Mouse (Mus musculus): ENCODE measurements around the gene Eif4e. TPM values are rescaled to one million over a fixed set of nuclear protein-coding genes. Genes with fewer than 3 reads are reported as not detected.
"Not testable (repeated sequence)": the region's sequence is repeated elsewhere in the genome, so short reads cannot be mapped to it uniquely, and the experiment has no call there.

The Eif4e gene
- polyA plus RNA-seq, 1 experiment from 2014 or later, result 323 TPM

- Histone ChIP-seq H3K36me3 (ENCODE audit: control insufficient read depth, insufficient read depth, low read length) (no peaks in the 10 kb centered on the region), H3K4me3 (ENCODE audit: low read depth, low read length) (no peak overlapping the region), H3K27me3 (ENCODE audit: control insufficient read depth, insufficient read depth, low read length) (no peaks in the 10 kb centered on the region), H3K27ac (ENCODE audit: low read depth, low read length) (no peak overlapping the region), H3K4me1 (ENCODE audit: control insufficient read depth, insufficient read depth, low read length) (0 out of 2 replicates have a peak, but pooled peaks cover 2% of the 10 kb centered on the region), H3K9me3 (replicated peaks; ENCODE audit: control insufficient read depth, low read length) (no peaks in the 10 kb centered on the region), H3K4me2 (no peak overlapping the region), H3K9ac (ENCODE audit: low read depth, low read length) (no peak overlapping the region)
- no peak for ATAC-seq (replicated peaks; ENCODE audit: insufficient number of reproducible peaks, low FRiP score, low TSS enrichment)
- 77% methylated on average over 4 of the region's 4 CpGs for WGBS (ENCODE audit: insufficient replicate concordance)
Measured at GRCm38 (mm10) chr3:138544117-138544516, 18.1 kb downstream of the Eif4e start.

DNA sequence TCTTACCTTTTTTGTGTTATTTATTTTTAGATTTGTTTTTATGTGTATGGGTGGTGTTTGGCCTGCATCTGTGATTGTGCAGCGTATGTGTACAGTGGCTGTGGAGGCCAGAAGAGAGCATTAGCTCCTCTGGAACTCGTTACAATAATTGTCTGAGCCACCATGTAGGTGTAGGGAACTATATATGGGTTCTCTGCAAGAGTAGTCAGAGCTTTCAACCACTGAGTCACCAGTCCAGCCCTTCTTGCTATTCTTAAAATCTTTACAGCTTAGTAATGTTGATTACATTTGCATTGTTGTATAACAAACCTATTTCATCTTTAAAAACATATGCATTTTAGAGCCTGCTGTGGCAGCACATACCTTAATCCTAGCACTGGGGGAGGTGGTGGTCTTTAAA, 20.7 kb downstream of the Eif4e start:
- Histone ChIP-seq H3K27me3 (ENCODE audit: control insufficient read depth, insufficient read depth, low read length) (no peaks in the 10 kb centered on the region), H3K27ac (ENCODE audit: low read depth, low read length) (no peak overlapping the region), H3K4me1 (ENCODE audit: control insufficient read depth, insufficient read depth, low read length) (0 out of 2 replicates have a peak, but pooled peaks cover 2% of the 10 kb centered on the region), H3K4me3 (ENCODE audit: low read depth, low read length) (no peak overlapping the region), H3K9ac (ENCODE audit: low read depth, low read length) (no peak overlapping the region), H3K36me3 (ENCODE audit: control insufficient read depth, insufficient read depth, low read length) (peaks cover 9% of the 10 kb centered on the region; the same call in 1 of the 2 replicates), H3K9me3 (replicated peaks; ENCODE audit: control insufficient read depth, low read length) (no peaks in the 10 kb centered on the region), H3K4me2 (no peak overlapping the region)
- no peak for ATAC-seq (replicated peaks; ENCODE audit: insufficient number of reproducible peaks, low FRiP score, low TSS enrichment)
- 86% methylated on average over 2 of the region's 2 CpGs for WGBS (ENCODE audit: insufficient replicate concordance)

DNA sequence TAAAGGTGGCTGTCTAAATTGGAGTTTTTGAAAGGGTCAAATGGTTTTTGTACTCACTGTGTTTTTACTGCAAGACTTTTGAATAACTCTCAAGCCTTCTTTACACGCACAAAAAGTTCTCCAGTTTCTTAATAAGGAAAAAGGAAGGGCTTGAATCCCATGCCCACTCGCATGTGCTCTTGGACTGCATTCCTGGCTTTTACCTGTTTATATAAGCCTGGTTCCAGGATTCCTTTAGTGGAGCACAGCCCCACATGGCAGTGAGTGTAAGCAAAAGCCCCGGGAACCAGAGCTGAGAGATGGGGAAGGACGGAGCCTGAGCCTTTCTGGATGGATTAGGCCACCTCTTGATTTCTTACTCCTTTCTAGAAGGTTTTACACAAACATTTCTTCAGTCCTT, 23.1 kb downstream of the Eif4e start:
- H3K4me1 ChIP-seq (ENCODE audit: control insufficient read depth, insufficient read depth, low read length), result 0 out of 2 replicates have a peak, but pooled peaks cover 2% of the 10 kb centered on the region
- 80% methylated on average over 4 of the region's 4 CpGs for WGBS (ENCODE audit: insufficient replicate concordance)
- no peak overlapping the region for H3K4me3 ChIP-seq (ENCODE audit: low read depth, low read length)
- no peaks in the 10 kb centered on the region for H3K9me3 ChIP-seq (replicated peaks; ENCODE audit: control insufficient read depth, low read length)
- H3K27me3 ChIP-seq (ENCODE audit: control insufficient read depth, insufficient read depth, low read length), result no peaks in the 10 kb centered on the region
- no peak for ATAC-seq (replicated peaks; ENCODE audit: insufficient number of reproducible peaks, low FRiP score, low TSS enrichment)
- no peak overlapping the region for H3K4me2 ChIP-seq
- H3K9ac ChIP-seq (ENCODE audit: low read depth, low read length), result no peak overlapping the region
- peaks cover 9% of the 10 kb centered on the region; the same call in 1 of the 2 replicates for H3K36me3 ChIP-seq (ENCODE audit: control insufficient read depth, insufficient read depth, low read length)
- no peak overlapping the region for H3K27ac ChIP-seq (ENCODE audit: low read depth, low read length)

- Histone ChIP-seq H3K27me3 (ENCODE audit: control insufficient read depth, insufficient read depth, low read length) (no peaks in the 10 kb centered on the region), H3K36me3 (ENCODE audit: control insufficient read depth, insufficient read depth, low read length) (peaks cover 9% of the 10 kb centered on the region; the same call in 1 of the 2 replicates), H3K4me1 (ENCODE audit: control insufficient read depth, insufficient read depth, low read length) (no peaks in the 10 kb centered on the region), H3K4me3 (ENCODE audit: low read depth, low read length) (no peak overlapping the region), H3K27ac (ENCODE audit: low read depth, low read length) (no peak overlapping the region), H3K9me3 (replicated peaks; ENCODE audit: control insufficient read depth, low read length) (no peaks in the 10 kb centered on the region), H3K9ac (ENCODE audit: low read depth, low read length) (no peak overlapping the region), H3K4me2 (no peak overlapping the region)
- WGBS (ENCODE audit: insufficient replicate concordance), result 85% methylated on average over 19 of the region's 19 CpGs
- ATAC-seq (replicated peaks; ENCODE audit: insufficient number of reproducible peaks, low FRiP score, low TSS enrichment), result no peak
Measured at GRCm38 (mm10) chr3:138550336-138551123, 24.6 kb downstream of the Eif4e start.

- H3K4me3 ChIP-seq (ENCODE audit: low read depth, low read length); H3K9ac ChIP-seq (ENCODE audit: low read depth, low read length); H3K36me3 ChIP-seq (ENCODE audit: control insufficient read depth, insufficient read depth, low read length); H3K27ac ChIP-seq (ENCODE audit: low read depth, low read length); H3K9me3 ChIP-seq (replicated peaks; ENCODE audit: control insufficient read depth, low read length); ATAC-seq (replicated peaks; ENCODE audit: insufficient number of reproducible peaks, low FRiP score, low TSS enrichment); H3K4me2 ChIP-seq; H3K4me1 ChIP-seq (ENCODE audit: control insufficient read depth, insufficient read depth, low read length); H3K27me3 ChIP-seq (ENCODE audit: control insufficient read depth, insufficient read depth, low read length): not testable (repeated sequence)
- 48% methylated on average over 8 of the region's 8 CpGs for WGBS (ENCODE audit: insufficient replicate concordance)
Measured at GRCm38 (mm10) chr3:138555279-138555678, 29.3 kb downstream of the Eif4e start.

GRCm38 (mm10) chr3:138558529-138558928, 32.5 kb downstream of the Eif4e start:
- Histone ChIP-seq H3K9me3 (replicated peaks; ENCODE audit: control insufficient read depth, low read length) (no peaks in the 10 kb centered on the region), H3K36me3 (ENCODE audit: control insufficient read depth, insufficient read depth, low read length) (0 out of 2 replicates have a peak, but pooled peaks cover 3% of the 10 kb centered on the region), H3K4me1 (ENCODE audit: control insufficient read depth, insufficient read depth, low read length) (0 out of 2 replicates have a peak, but pooled peaks cover 3% of the 10 kb centered on the region), H3K9ac (ENCODE audit: low read depth, low read length) (no peak overlapping the region), H3K4me2 (no peak overlapping the region), H3K27me3 (ENCODE audit: control insufficient read depth, insufficient read depth, low read length) (no peaks in the 10 kb centered on the region), H3K4me3 (ENCODE audit: low read depth, low read length) (no peak overlapping the region), H3K27ac (ENCODE audit: low read depth, low read length) (no peak overlapping the region)
- 75% methylated on average over 4 of the region's 4 CpGs for WGBS (ENCODE audit: insufficient replicate concordance)
- no peak for ATAC-seq (replicated peaks; ENCODE audit: insufficient number of reproducible peaks, low FRiP score, low TSS enrichment)

GRCm38 (mm10) chr3:138560242-138560641, 34.3 kb downstream of the Eif4e start:
- Histone ChIP-seq H3K27me3 (ENCODE audit: control insufficient read depth, insufficient read depth, low read length) (no peaks in the 10 kb centered on the region), H3K36me3 (ENCODE audit: control insufficient read depth, insufficient read depth, low read length) (0 out of 2 replicates have a peak, but pooled peaks cover 3% of the 10 kb centered on the region), H3K9ac (ENCODE audit: low read depth, low read length) (no peak overlapping the region), H3K4me1 (ENCODE audit: control insufficient read depth, insufficient read depth, low read length) (0 out of 2 replicates have a peak, but pooled peaks cover 3% of the 10 kb centered on the region), H3K27ac (ENCODE audit: low read depth, low read length) (no peak overlapping the region), H3K4me3 (ENCODE audit: low read depth, low read length) (no peak overlapping the region), H3K9me3 (replicated peaks; ENCODE audit: control insufficient read depth, low read length) (no peaks in the 10 kb centered on the region), H3K4me2 (no peak overlapping the region)
- 61% methylated on average over 5 of the region's 5 CpGs for WGBS (ENCODE audit: insufficient replicate concordance)
- ATAC-seq (replicated peaks; ENCODE audit: insufficient number of reproducible peaks, low FRiP score, low TSS enrichment), result no peak

DNA sequence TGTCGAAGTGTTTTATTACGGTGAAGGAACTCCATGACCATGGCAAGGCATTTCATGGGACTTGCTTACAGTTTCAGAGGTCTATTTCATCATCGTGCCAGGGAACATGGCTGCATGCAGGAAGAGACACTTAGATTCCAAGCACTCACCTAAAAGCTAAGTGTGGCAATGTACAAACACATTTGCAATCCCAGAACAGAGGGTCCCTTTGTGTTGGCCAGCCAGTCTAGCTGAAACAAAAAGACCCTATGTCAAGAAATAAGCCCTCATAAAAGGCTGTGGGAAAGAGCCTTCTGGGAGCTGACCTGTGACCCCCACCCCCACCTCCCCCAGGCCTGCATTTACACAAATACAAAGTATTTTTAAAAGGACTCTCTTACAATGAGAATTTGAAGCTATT, 34.9 kb downstream of the Eif4e start:
- Histone ChIP-seq H3K4me1 (ENCODE audit: control insufficient read depth, insufficient read depth, low read length) (0 out of 2 replicates have a peak, but pooled peaks cover 3% of the 10 kb centered on the region), H3K27me3 (ENCODE audit: control insufficient read depth, insufficient read depth, low read length) (no peaks in the 10 kb centered on the region), H3K27ac (ENCODE audit: low read depth, low read length) (no peak overlapping the region), H3K4me2 (no peak overlapping the region), H3K9me3 (replicated peaks; ENCODE audit: control insufficient read depth, low read length) (no peaks in the 10 kb centered on the region), H3K9ac (ENCODE audit: low read depth, low read length) (no peak overlapping the region), H3K4me3 (ENCODE audit: low read depth, low read length) (no peak overlapping the region), H3K36me3 (ENCODE audit: control insufficient read depth, insufficient read depth, low read length) (0 out of 2 replicates have a peak, but pooled peaks cover 3% of the 10 kb centered on the region)
- WGBS (ENCODE audit: insufficient replicate concordance), result 88% methylated on average over 3 of the region's 3 CpGs
- ATAC-seq (replicated peaks; ENCODE audit: insufficient number of reproducible peaks, low FRiP score, low TSS enrichment), result no peak
